Mouse (Mus musculus): ENCODE measurements at regions not wholly inside any gene's neighbourhood (a gene's known extent, or its start where the extent isn't known, plus 50 kb on each side); places are given as distances from the start of the nearest gene placed in this dataset.

DNA sequence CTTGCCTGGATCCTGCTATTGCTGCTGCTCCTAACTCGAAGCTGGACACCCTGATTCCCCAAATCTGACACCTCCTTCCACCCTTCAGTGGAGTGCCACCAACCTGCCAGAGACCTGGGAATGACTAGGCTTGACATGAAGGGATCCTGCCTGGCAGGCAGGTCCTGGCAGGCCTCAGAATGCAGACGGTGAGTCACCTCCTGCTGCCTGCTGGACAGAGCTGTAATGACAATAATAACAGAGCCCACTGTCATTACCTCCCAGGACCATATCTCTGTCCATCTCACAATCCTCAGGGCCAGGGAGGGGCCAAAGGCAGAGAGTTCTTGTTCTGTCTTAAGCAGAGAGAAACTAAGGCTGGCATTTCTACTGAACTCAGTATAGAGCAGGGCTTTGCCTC is 61.5 kb upstream of the Vps8 start:
- DNase-seq (ENCODE audit: low spot score in 2 of 2) = no peak

DNA sequence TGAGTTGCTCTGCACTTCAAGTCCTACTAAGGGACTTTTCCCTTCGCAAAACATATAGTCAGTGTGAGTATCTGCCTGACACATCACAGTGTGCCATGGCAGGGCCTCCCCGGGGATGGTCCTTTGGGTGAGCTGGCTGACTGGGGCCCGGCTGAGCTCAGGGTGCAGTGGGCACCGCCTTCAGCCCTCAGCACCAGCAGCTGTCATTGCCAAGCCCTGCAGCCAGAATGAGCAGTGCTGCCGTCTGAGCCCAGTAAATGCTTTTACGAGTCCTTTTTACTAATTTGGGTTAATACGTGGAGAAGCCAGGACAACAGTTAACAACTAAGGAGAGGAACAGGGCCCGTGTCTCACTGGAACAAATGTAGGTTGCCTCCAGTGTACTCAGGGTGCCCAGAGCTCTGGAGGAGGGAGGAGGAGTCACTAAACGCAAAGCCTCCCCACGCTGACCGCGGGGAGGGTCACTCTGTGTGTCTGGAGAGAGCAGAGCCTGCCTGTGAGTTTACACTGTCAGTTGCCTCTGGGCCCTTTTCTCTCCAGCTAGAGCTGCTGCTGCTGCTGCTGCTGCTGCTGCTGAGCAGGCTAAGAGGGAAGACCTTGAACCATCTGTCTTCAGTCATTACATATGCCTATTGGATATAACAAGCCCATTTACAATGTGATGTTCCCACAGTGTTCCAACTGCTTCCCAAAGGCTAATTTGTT is 60.1 kb upstream of the Vps8 start:
- DNase-seq (ENCODE audit: low spot score in 2 of 2) = no peak

DNA sequence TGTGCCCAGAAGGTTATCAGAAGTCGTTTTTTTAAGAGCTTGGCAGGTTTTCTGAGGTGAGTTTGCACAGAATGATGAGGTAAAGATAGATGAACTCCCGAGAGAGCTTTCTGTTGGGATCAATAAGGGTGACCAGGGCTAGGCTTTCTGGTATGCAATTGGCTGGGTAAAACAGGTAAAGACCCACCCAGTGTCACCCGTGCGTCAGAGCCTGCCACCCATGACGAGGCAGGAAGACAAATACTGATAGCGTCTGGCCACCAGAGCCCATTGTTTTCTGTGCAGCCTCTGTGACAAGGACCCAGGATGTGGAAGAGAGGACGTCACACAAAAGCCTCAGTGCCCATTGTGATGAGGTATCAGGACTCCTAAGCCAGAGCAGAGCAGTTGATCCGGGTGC is 58.0 kb upstream of the Vps8 start:
- no peak for DNase-seq (ENCODE audit: low spot score in 2 of 2)

DNA sequence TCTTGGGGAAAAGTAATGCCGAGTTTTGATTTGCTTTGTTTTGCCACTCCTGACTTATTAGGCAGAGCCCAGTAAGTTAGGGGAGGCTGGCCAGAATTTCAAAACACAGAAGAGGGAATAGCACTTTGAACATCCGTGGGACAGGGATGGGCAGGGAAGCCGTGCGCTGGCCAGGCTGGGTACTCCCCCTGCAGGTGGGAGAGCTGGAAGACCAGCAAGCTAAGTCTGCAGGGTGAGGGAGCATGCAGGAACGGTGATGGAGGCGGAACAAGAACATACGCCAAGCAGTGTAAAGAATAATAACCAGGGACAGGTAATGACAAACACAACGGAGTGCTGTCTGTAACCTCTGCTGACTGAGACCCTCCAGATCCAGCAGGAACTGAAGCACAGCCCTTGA is 55.5 kb upstream of the Vps8 start:
- DNase-seq (ENCODE audit: low spot score in 2 of 2) = no peak

DNA sequence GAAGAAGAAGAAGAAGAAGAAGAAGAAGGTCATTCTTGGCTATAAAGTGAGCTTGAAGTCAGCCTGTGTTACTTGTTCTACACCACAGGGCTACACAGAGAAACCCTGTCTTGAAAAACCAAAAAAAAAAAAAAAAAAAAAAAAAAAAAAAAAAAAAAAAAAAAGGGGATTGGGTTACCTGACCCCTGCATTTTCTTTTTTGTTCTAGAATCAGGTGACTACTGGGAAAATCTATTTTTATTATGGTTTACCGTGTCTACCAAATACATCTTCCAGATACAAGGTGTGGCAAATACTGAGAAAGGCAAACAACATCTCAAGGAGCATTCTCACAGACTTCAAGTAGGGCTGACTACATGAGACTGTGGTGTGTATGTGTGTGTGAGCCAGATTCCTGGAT is 54.1 kb upstream of the Vps8 start:
- no peak for DNase-seq (ENCODE audit: low spot score in 2 of 2)

DNA sequence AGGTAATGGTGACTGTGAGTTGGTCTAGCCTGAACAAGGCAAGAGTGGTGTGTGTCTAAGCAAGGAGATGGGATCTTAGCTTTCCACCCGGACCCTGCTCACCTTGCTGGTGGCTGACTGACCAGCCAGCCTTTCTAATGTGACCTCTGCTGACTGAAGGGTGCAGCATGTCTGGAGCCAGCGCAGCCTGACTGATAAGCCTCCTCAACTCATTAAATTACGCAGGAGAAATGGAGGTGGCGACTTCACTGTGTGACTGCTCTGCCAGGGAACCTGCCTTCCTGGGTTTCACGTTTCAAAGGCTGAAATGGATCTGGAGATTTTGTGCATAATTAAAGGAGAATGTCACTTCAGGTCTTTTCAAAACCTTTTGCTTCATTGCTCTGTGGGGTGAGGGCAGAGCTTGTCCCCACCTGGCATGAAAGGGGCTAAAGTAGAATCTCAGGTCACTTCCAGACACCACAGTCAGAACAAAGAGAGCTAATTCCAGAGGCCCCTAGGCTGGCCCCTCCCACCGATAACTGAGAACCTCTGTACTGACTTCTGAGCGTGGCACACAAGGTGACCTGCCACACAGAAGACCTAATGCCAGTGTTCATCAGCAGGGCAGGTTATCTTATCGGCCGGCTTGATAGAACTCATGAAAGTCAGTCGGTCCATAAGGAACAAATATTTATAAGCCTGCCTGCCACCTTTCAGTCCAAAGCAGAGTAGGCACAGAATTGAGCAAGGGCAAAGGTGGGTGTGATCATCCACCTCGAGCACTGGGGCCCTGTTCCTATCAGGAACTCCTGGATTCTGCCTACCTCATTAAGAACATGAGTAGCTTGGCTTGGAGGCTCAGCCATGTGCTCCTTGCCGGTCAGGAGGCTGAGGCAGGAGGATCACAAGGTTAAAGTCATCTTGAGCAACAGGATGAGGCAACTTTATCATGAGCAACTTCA is 53.1 kb upstream of the Vps8 start:
- no peak for DNase-seq (ENCODE audit: low spot score in 2 of 2)
